Mouse (Mus musculus): ENCODE results near the gene Slitrk3. TPM values are rescaled to one million over a fixed set of nuclear protein-coding genes. Genes with fewer than 3 reads are reported as not detected.

The Slitrk3 gene
- not detected for total RNA-seq (2023)

GRCm38 (mm10) chr3:73057197-73057811 lies at the start of gene Slitrk3:
Slitrk3 (minus strand) TSS chr3:73057803.

Other genes starting within 250 kb of the Slitrk3 start
- not detected for gene Sis, start 89.9 kb downstream of the Slitrk3 start, total RNA-seq (2023)